Mouse (Mus musculus) liver, embryonic 16.5 days (tissue): ENCODE results near the gene Mmab. TPM values are rescaled to one million over a fixed set of nuclear protein-coding genes. Genes with fewer than 3 reads are reported as not detected.

Experiments
- ATAC-seq: fragments of 200-750 bp; cut with Nextera tagmentation; 2 replicates; pipeline ENCODE4 v1.8.0; 2017; ENCODE audit warnings: low read depth, mild to moderate bottlenecking, moderate number of reproducible peaks, moderate library complexity
- H3K27ac ChIP-seq: fragments of 300-500 bp; sonication (generic); 2 replicates; pipeline ENCODE4 v1.5.1; 2014; ENCODE audit warnings: mild to moderate bottlenecking, low read length
- H3K27me3 ChIP-seq: fragments of 300-500 bp; sonication (generic); 2 replicates; pipeline ENCODE4 v1.6.1; 2014; ENCODE audit warnings: low read depth, low read length, mixed read lengths; ENCODE audit not compliant: control insufficient read depth, insufficient read depth
- H3K36me3 ChIP-seq: fragments of 300-500 bp; sonication (generic); 2 replicates; pipeline ENCODE4 v1.6.1; 2014; ENCODE audit warnings: mild to moderate bottlenecking; ENCODE audit not compliant: control insufficient read depth, insufficient read depth
- H3K4me1 ChIP-seq: fragments of 300-500 bp; sonication (generic); 2 replicates; pipeline ENCODE4 v1.6.1; 2014; ENCODE audit warnings: low read depth, low read length, mixed read lengths; ENCODE audit not compliant: control insufficient read depth
- H3K4me2 ChIP-seq: fragments of 300-500 bp; sonication (generic); 2 replicates; pipeline ENCODE4 v1.6.1; 2014; ENCODE audit warnings: low read depth, low read length, mixed read lengths
- H3K4me3 ChIP-seq: fragments of 300-500 bp; sonication (generic); 2 replicates; pipeline ENCODE4 v1.5.1; 2014; ENCODE audit warnings: low read depth, mild to moderate bottlenecking, low read length
- H3K9ac ChIP-seq: fragments of 300-500 bp; sonication (generic); 2 replicates; pipeline ENCODE4 v1.6.1; 2014; ENCODE audit warnings: low read depth, low read length
- H3K9me3 ChIP-seq: fragments of 300-500 bp; sonication (generic); replicated peaks from 2 replicates; pipeline ENCODE4 v1.6.1; 2016; ENCODE audit warnings: low read length; ENCODE audit not compliant: control insufficient read depth
- WGBS: fragments of 180-500 bp; shearing (Covaris S2); extraction: QIAGEN DNeasy Blood & Tissue Kit; methylation state at CpG from one replicate; pipeline ENCODE4 v1.1.7; 2014; ENCODE audit not compliant: insufficient replicate concordance; 5-methylcytosine and 5-hydroxymethylcytosine counted together
- polyA plus RNA-seq: library from polyadenylated mRNA; unstranded; fragments of >200 nt; fragmentation: Nextera tagmentation; extraction: Ambion mirVana; gene quantifications from 2 replicates; pipeline ENCODE4 v1.2.1, GENCODE M21; 2015

Gene Mmab
- polyA plus RNA-seq, 1 experiment from 2014 or later = 10.8 TPM

DNA sequence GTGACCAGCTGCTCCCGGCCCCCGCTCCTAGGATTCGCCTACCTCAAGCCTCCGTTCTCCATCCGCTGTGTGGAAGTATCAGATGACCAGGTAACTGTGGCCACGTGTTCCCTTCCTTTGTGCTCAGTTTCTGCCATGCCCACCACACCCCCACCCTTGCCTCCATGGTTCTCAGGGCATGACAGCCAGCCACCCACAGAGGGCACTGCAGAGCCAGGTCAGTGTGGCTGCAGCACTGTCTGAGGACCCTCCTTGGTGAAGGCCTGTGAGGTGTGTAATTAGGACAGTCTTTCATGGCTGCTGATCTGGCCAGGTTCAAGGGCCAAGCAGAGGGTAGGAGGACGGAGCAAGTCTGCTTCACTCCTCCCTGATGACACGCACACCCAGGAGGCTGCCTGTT is 25.3 kb downstream of the Mmab start:
- no peak overlapping the region for H3K9ac ChIP-seq
- ATAC-seq = no peak
- peaks cover 30% of the 10 kb centered on the region for H3K36me3 ChIP-seq
- no peak overlapping the region for H3K4me2 ChIP-seq
- H3K4me1 ChIP-seq = peaks cover 5% of the 10 kb centered on the region; the same call in 1 of the 2 replicates
- H3K4me3 ChIP-seq = no peak overlapping the region
- H3K27ac ChIP-seq = no peak overlapping the region
- WGBS = 74% methylated on average over 8 of the region's 8 CpGs
- H3K9me3 ChIP-seq = no peaks in the 10 kb centered on the region
- no peaks in the 10 kb centered on the region for H3K27me3 ChIP-seq

GRCm38 (mm10) chr5:114416855-114417254 is 27.0 kb downstream of the Mmab start:
- Histone ChIP-seq H3K36me3 (peaks cover 39% of the 10 kb centered on the region), H3K27me3 (no peaks in the 10 kb centered on the region)

GRCm38 (mm10) chr5:114415606-114416005 is 28.3 kb downstream of the Mmab start:
- peaks cover 51% of the 10 kb centered on the region for H3K36me3 ChIP-seq
- WGBS = 86% methylated on average over 5 of the region's 5 CpGs

More at GRCm38 (mm10) chr5:114416855-114417254, 27.0 kb downstream of the Mmab start:
- H3K4me2 ChIP-seq = no peak overlapping the region
- H3K9me3 ChIP-seq = no peaks in the 10 kb centered on the region
- H3K4me1 ChIP-seq = peaks cover 2% of the 10 kb centered on the region; the same call in 1 of the 2 replicates
- H3K27ac ChIP-seq = no peak overlapping the region
- H3K9ac ChIP-seq = no peak overlapping the region
- WGBS = 63% methylated on average over 8 of the region's 8 CpGs
- ATAC-seq = no peak
- no peak overlapping the region for H3K4me3 ChIP-seq

DNA sequence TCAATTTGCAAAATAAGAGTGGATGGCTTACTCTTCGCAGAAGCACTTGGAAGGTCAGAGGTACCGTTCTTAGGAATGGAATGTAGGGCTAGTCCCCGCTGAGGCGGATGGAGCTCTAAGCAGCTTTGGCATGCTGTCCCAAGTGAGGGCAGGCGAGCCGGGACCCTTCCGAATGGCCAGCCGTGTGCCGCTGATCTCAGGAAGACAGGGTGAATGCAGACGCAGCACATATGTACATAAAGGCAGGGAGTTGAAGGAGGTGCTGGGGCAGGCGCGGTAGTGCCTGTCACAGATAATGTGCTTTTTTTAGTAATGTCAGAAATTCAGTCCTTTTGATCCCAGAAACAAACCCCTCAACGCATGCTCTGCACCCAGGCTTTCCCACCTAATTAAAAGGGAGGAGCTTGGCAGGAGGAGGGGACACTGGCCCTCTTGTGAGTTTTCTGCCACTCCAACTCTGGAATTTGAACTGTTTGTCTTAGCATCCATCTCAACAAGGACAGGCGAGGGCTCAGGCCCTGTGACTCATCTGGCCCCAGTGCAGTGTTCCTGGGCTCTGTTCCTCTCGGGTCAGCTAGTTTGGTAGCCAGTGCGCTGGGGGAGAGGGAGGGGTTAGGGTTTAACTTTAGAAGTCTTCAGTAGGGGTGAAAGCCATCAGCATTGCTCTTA is 30.7 kb downstream of the Mmab start:
- H3K9ac ChIP-seq = no peak overlapping the region
- peaks cover 57% of the 10 kb centered on the region for H3K36me3 ChIP-seq
- no peaks in the 10 kb centered on the region for H3K9me3 ChIP-seq
- H3K27ac ChIP-seq = no peak overlapping the region
- ATAC-seq = peak; percentile 40; the same call in 1 of the 2 replicates
- H3K27me3 ChIP-seq = no peaks in the 10 kb centered on the region
- H3K4me1 ChIP-seq = no peaks in the 10 kb centered on the region
- no peak overlapping the region for H3K4me2 ChIP-seq
- WGBS = 72% methylated on average over 16 of the region's 16 CpGs
- no peak overlapping the region for H3K4me3 ChIP-seq

More at GRCm38 (mm10) chr5:114415606-114416005, 28.3 kb downstream of the Mmab start:
- Histone ChIP-seq H3K9me3 (no peaks in the 10 kb centered on the region), H3K27me3 (no peaks in the 10 kb centered on the region), H3K4me3 (no peak overlapping the region), H3K27ac (no peak overlapping the region), H3K4me1 (no peaks in the 10 kb centered on the region), H3K9ac (no peak overlapping the region), H3K4me2 (no peak overlapping the region)
- no peak for ATAC-seq

DNA sequence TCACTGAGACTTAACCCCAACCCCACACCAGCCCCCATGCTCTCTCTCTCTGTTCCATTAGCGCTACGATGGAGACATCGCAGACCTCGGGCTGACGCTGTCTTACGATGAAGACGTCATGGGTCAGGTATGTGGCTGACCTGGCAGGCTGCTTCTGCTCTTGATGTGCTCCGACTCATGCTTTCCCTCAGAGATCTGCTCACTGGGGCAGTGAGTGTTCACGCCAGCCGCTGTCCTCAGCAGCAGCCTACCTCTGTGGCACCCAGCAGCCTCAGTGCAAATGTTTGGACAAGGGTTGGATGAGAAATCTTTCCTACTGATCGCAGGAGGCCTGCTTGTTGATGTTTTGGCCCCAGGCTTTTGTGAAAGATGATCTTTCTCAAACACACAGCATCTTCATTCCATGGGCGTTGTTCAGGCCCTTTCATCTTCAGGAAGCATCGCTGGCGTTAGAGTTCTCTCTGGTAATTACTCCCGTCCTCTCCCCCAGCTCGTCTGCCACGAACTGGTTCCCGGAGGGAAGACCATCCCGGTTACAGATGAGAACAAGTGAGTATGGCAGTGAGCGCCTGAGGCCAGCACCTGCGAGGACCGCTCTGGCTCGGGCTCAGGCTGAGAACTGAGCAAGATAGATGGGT is 31.4 kb downstream of the Mmab start:
- ATAC-seq = no peak
- Histone ChIP-seq H3K27ac (no peak overlapping the region), H3K36me3 (peaks cover 64% of the 10 kb centered on the region), H3K27me3 (no peaks in the 10 kb centered on the region), H3K9ac (no peak overlapping the region), H3K9me3 (no peaks in the 10 kb centered on the region), H3K4me1 (no peaks in the 10 kb centered on the region), H3K4me3 (no peak overlapping the region), H3K4me2 (no peak overlapping the region)
- WGBS = 81% methylated on average over 23 of the region's 23 CpGs

- Histone ChIP-seq H3K9ac (no peak overlapping the region), H3K4me2 (no peak overlapping the region), H3K4me3 (no peak overlapping the region), H3K27me3 (no peaks in the 10 kb centered on the region), H3K9me3 (no peaks in the 10 kb centered on the region), H3K27ac (no peak overlapping the region), H3K4me1 (no peaks in the 10 kb centered on the region), H3K36me3 (peaks cover 67% of the 10 kb centered on the region)
- 89% methylated on average over 13 of the region's 13 CpGs for WGBS
- no peak for ATAC-seq
Observed at GRCm38 (mm10) chr5:114410429-114410828, 33.4 kb downstream of the Mmab start.

- peaks cover 67% of the 10 kb centered on the region for H3K36me3 ChIP-seq
- no peak overlapping the region for H3K4me3 ChIP-seq
- no peak overlapping the region for H3K27ac ChIP-seq
- H3K4me2 ChIP-seq = no peak overlapping the region
- no peak for ATAC-seq
- H3K9me3 ChIP-seq = no peaks in the 10 kb centered on the region
- 86% methylated on average over 11 of the region's 11 CpGs for WGBS
- H3K9ac ChIP-seq = no peak overlapping the region
- no peaks in the 10 kb centered on the region for H3K27me3 ChIP-seq
- H3K4me1 ChIP-seq = no peaks in the 10 kb centered on the region
Observed at GRCm38 (mm10) chr5:114408846-114409245, 35.0 kb downstream of the Mmab start.

- no peaks in the 10 kb centered on the region for H3K9me3 ChIP-seq
- peaks cover 75% of the 10 kb centered on the region for H3K36me3 ChIP-seq
- H3K27me3 ChIP-seq = no peaks in the 10 kb centered on the region
- ATAC-seq = no peak
- 82% methylated on average over 9 of the region's 9 CpGs for whole genome bisulfite sequencing
- H3K9ac ChIP-seq = no peak overlapping the region
- H3K4me1 ChIP-seq = no peaks in the 10 kb centered on the region
- no peak overlapping the region for H3K27ac ChIP-seq
- H3K4me3 ChIP-seq = no peak overlapping the region
- H3K4me2 ChIP-seq = no peak overlapping the region
Observed at GRCm38 (mm10) chr5:114407810-114408209, 36.0 kb downstream of the Mmab start.

- no peak overlapping the region for H3K4me3 ChIP-seq
- no peaks in the 10 kb centered on the region for H3K9me3 ChIP-seq
- H3K36me3 ChIP-seq = peaks cover 75% of the 10 kb centered on the region
- H3K4me1 ChIP-seq = no peaks in the 10 kb centered on the region
- H3K27ac ChIP-seq = no peak overlapping the region
- 76% methylated on average over 10 of the region's 10 CpGs for WGBS
- H3K9ac ChIP-seq = no peak overlapping the region
- no peak overlapping the region for H3K4me2 ChIP-seq
- no peak for ATAC-seq
- no peaks in the 10 kb centered on the region for H3K27me3 ChIP-seq
Observed at GRCm38 (mm10) chr5:114407269-114407668, 36.6 kb downstream of the Mmab start.
